19 mouse cellular contexts compared by ENCODE assay signal in the genomic region with DNA sequence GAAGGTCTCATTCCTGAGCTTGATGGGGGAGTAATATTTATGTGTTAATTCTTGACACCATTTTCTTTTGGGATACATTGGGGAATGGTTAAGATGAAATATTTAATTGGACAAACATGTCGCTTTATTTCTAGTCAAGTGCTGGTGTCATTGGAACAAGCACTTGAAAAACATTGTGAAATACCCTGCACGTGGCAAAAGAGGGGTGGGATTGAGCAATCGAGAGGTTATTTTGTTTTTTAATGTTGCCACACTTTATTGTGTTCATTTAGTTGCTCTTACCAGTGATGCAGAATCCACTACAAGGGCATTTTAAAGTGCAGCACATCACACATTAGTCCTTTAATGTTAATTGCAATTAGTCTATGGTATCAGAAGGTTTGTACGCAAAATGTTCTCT.
A peak's percentile ranks its signal among the peaks of the same experiment; 100 is the strongest.
DNase-seq lines count a peak whose midpoint lies in the region; ATAC-seq lines count a peak whose summit lies in the region.
"Had no signal": no experiment of that assay in that cellular context is flagged by ENCODE, and none has a peak within 500 bp of the region (broad histone marks: within the 10 kb centered on the region; RNA-seq: fewer than 3 reads in every experiment).

No protein-coding gene starts in this region.

- ATAC-seq in common myeloid progenitor, adult 5-6 weeks (replicated peaks; ENCODE audit: low read depth, poor library complexity, severe bottlenecking): 0 out of 2 replicates have a peak, but pooled peaks have one; percentile 39
- ATAC-seq: forebrain, embryonic 13.5 days; hindbrain, postnatal 0 days; intestine, postnatal 0 days; midbrain, embryonic 13.5 days had no signal

- intact Hi-C loops in heart, postnatal 36 days (cut with DNase I): no loop called here

- DNase-seq in heart, adult 18-20 months: peak; percentile 48 to 49
- no peak for DNase-seq in heart, postnatal 36 days
- peak; percentile 39 for DNase-seq in lung, postnatal 25 days (ENCODE audit: low spot score)
- no peak for DNase-seq in lung, postnatal 4 days
- DNase-seq in kidney, postnatal 25 days: no peak
- DNase-seq in embryo, embryonic 10.5 days (ENCODE audit: low spot score): no peak
- DNase-seq: cerebellum, adult 2 months; cerebellum, postnatal 25 days; gastrocnemius, adult 2 months; kidney, postnatal 36 days; layer of hippocampus, adult 9-11 months; left cerebral cortex, postnatal 4 days; right cerebral cortex, postnatal 14 days; spleen, adult 18-20 months had no signal

Comparison
In these comparisons a context has a peak if more than half of its experiments do, and no peak if none do; other contexts are left out.
1. DNase-seq: peak in heart, adult 18-20 months (2 of 2) and lung, postnatal 25 days (single experiment); none in heart, postnatal 36 days (0 of 2), lung, postnatal 4 days (0 of 2), kidney, postnatal 25 days (0 of 2) and embryo, embryonic 10.5 days (single experiment).